Mouse (Mus musculus) bone marrow macrophage, adult 2 months (primary cell): ENCODE results near the gene P3h2. TPM values are rescaled to one million over a fixed set of nuclear protein-coding genes. Genes with fewer than 3 reads are reported as not detected.

ENCODE experiments used
- H3K27ac ChIP-seq: 2 replicates; pipeline ENCODE4 v1.5.1; 2012; ENCODE audit warnings: low read depth, low read length; ENCODE audit not compliant: insufficient read depth
- H3K4me1 ChIP-seq: 2 replicates; pipeline ENCODE4 v1.6.1; 2012; ENCODE audit warnings: low read length; ENCODE audit not compliant: control insufficient read depth, insufficient read depth
- H3K4me3 ChIP-seq: 2 replicates; pipeline ENCODE4 v1.5.1; 2012; ENCODE audit warnings: mild to moderate bottlenecking, low read length, moderate library complexity; ENCODE audit not compliant: insufficient read depth
- CTCF ChIP-seq: IDR thresholded peaks from 2 replicates; pipeline ENCODE4 v1.5.1; 2012; ENCODE audit warnings: low read depth, mild to moderate bottlenecking, low read length, moderate library complexity
- POLR2A ChIP-seq: IDR thresholded peaks from 2 replicates; pipeline ENCODE4 v1.6.1; 2012; ENCODE audit warnings: mild to moderate bottlenecking, low read depth, low read length, borderline replicate concordance
- polyA plus RNA-seq: library from polyadenylated mRNA; stranded (reverse); fragments of >200 nt; gene quantifications from 2 replicates; pipeline ENCODE4 v1.2.4, GENCODE M21; 2012; ENCODE audit not compliant: missing spikeins, insufficient read depth, insufficient read length

P3h2 gene
- polyA plus RNA-seq, 1 experiment: not detected

- Histone ChIP-seq H3K4me1 (no peaks in the 10 kb centered on the region), H3K27ac (no peak overlapping the region), H3K4me3 (no peak overlapping the region)
- no peak for TF ChIP-seq POLR2A
- TF ChIP-seq CTCF: no peak
Measured at GRCm38 (mm10) chr16:25945151-25945955, 160.2 kb downstream of the P3h2 start.

- Histone ChIP-seq H3K4me3 (no peak overlapping the region), H3K4me1 (no peaks in the 10 kb centered on the region), H3K27ac (no peak overlapping the region)
- TF ChIP-seq POLR2A (no peak), CTCF (no peak)
Measured at GRCm38 (mm10) chr16:25942261-25942660, 163.3 kb downstream of the P3h2 start.

- TF ChIP-seq CTCF (no peak), POLR2A (no peak)
- no peak overlapping the region for H3K4me3 ChIP-seq
- H3K4me1 ChIP-seq: no peaks in the 10 kb centered on the region
- no peak overlapping the region for H3K27ac ChIP-seq
Measured at GRCm38 (mm10) chr16:25934181-25934580, 171.4 kb downstream of the P3h2 start.

GRCm38 (mm10) chr16:25912185-25912584 is 193.4 kb downstream of the P3h2 start:
- TF ChIP-seq CTCF (no peak), POLR2A (no peak)
- H3K27ac ChIP-seq: no peak overlapping the region
- H3K4me1 ChIP-seq: no peaks in the 10 kb centered on the region
- H3K4me3 ChIP-seq: no peak overlapping the region
